Comparison of ENCODE assay signal across 14 mouse cellular contexts in genomic region chr6:148397270-148397669, GRCm38 (mm10). TPM values are rescaled to one million over a fixed set of nuclear protein-coding genes. Genes with fewer than 3 reads are reported as not detected.
"Had no signal": no experiment of that assay in that cellular context is flagged by ENCODE, and none has a peak within 500 bp of the region (broad histone marks: within the 10 kb centered on the region; RNA-seq: fewer than 3 reads in every experiment).

No protein-coding gene starts in this region.

- DNase-seq: kidney, adult 9 months; kidney, postnatal 36 days; left cerebral cortex, postnatal 4 days; lung, adult 2 months; lung, postnatal 36 days; right cerebral cortex, postnatal 25 days; thymus, postnatal 36 days had no signal

- H3K4me3 ChIP-seq: limb, embryonic 13.5 days; midbrain, embryonic 13.5 days; neural tube, embryonic 13.5 days had no signal

- ATAC-seq: lung, postnatal 0 days; midbrain, embryonic 13.5 days had no signal

- H3K36me3 ChIP-seq: limb, embryonic 13.5 days; midbrain, embryonic 13.5 days; neural tube, embryonic 13.5 days had no signal

- H3K9me3 ChIP-seq: limb, embryonic 13.5 days; midbrain, embryonic 13.5 days; neural tube, embryonic 13.5 days had no signal

- H3K27me3 ChIP-seq: limb, embryonic 13.5 days; midbrain, embryonic 13.5 days; neural tube, embryonic 13.5 days had no signal

- H3K27ac ChIP-seq: kidney, postnatal 0 days; limb, embryonic 13.5 days; liver, embryonic 14.5 days; midbrain, embryonic 13.5 days; neural tube, embryonic 13.5 days had no signal

- H3K9ac ChIP-seq: limb, embryonic 13.5 days; liver, embryonic 14.5 days; midbrain, embryonic 13.5 days; neural tube, embryonic 13.5 days had no signal

- H3K4me2 ChIP-seq: limb, embryonic 13.5 days; midbrain, embryonic 13.5 days; neural tube, embryonic 13.5 days had no signal

RNA-seq across cellular contexts. Expression of gene Tmtc1, which starts 46.9 kb away (rescaled TPM):
- total RNA-seq: megakaryocyte progenitor cell, adult 5-6 weeks had no signal
